Mouse (Mus musculus): Measurements from ENCODE around the gene Ube2u. TPM values are rescaled to one million over a fixed set of nuclear protein-coding genes. Genes with fewer than 3 reads are reported as not detected.

Ube2u gene
- not detected in 4 replicates for total RNA-seq (2023; ENCODE audit: inconsistent age)

DNA sequence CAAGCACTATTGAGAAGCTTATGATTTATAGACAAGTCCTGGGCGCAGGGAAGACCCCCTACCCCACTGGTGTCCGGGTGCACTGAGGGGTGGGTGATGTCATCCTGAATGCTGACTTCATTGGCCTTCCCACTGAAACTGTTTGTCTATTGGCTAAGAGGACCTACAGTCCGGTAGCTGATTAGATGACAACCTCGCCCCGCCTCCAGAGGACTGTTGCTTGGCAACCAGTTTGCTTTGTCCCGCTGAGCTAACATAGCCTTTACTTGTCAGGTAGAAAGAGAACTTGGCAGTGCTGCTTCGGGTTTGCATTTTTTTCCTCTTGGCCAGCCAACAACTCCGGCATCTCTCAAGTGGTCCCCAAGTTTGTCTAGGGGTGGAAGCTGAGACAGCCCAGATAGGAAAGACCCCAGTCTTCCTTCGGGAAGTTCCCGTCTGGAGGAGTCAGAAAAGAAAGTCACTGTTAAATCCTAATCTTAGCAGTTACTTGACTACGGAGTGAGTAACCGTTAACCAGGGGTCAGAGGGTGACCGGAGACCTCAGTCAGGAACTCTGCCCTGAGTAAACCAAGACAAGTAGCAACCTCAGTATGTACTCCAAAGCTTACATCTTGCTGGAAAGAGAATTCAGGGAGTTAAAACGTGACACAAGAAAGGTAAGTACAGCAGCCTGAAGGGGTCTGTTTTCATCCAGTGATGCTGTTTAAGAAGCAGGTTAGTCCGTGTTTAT lies at the start of gene Ube2u:
TSS of gene Ube2u (plus strand) at position 258 of the 730 bp plus-strand sequence.

